Mouse (Mus musculus) hindbrain, embryonic 15.5 days (tissue): ENCODE results near the gene Hist2h3c2. TPM values are rescaled to one million over a fixed set of nuclear protein-coding genes. Genes with fewer than 3 reads are reported as not detected.
"Not testable (repeated sequence)": the region's sequence is repeated elsewhere in the genome, so short reads cannot be mapped to it uniquely, and the experiment has no call there.

Experiments
- ATAC-seq: fragments of 200-750 bp; cut with Nextera tagmentation; 2 replicates; pipeline ENCODE4 v1.8.0; 2017; ENCODE audit warnings: low read depth, moderate number of reproducible peaks, moderate TSS enrichment; ENCODE audit not compliant: low FRiP score
- H3K27ac ChIP-seq: fragments of 300-500 bp; sonication (generic); replicated peaks from 2 replicates; pipeline ENCODE4 v1.5.1; 2015; ENCODE audit warnings: mild to moderate bottlenecking, inconsistent platforms
- H3K27me3 ChIP-seq: fragments of 300-500 bp; sonication (generic); 2 replicates; pipeline ENCODE4 v1.6.1; 2015; ENCODE audit warnings: control low read depth, inconsistent platforms
- H3K36me3 ChIP-seq: fragments of 300-500 bp; sonication (generic); 2 replicates; pipeline ENCODE4 v1.6.1; 2015; ENCODE audit warnings: control low read depth, inconsistent platforms
- H3K4me1 ChIP-seq: fragments of 300-500 bp; sonication (generic); replicated peaks from 2 replicates; pipeline ENCODE4 v1.6.1; 2015; ENCODE audit warnings: control low read depth, inconsistent platforms
- H3K4me2 ChIP-seq: fragments of 300-500 bp; sonication (generic); 2 replicates; pipeline ENCODE4 v1.6.1; 2015; ENCODE audit warnings: moderate library complexity, mild to moderate bottlenecking, inconsistent platforms
- H3K4me3 ChIP-seq: fragments of 300-500 bp; sonication (generic); 2 replicates; pipeline ENCODE4 v1.5.1; 2015; ENCODE audit warnings: mild to moderate bottlenecking, inconsistent platforms
- H3K9ac ChIP-seq: fragments of 300-500 bp; sonication (generic); 2 replicates; pipeline ENCODE4 v1.6.1; 2015; ENCODE audit warnings: inconsistent platforms
- H3K9me3 ChIP-seq: fragments of 300-500 bp; sonication (generic); 2 replicates; pipeline ENCODE4 v1.6.1; 2016; ENCODE audit warnings: control low read depth, inconsistent platforms
- WGBS: fragments of 180-500 bp; shearing (Covaris S2); methylation state at CpG from one replicate; pipeline ENCODE4 v1.1.7; 2015; 5-methylcytosine and 5-hydroxymethylcytosine counted together
- polyA plus RNA-seq: library from polyadenylated mRNA; unstranded; fragments of >200 nt; fragmentation: Nextera tagmentation; extraction: Ambion mirVana; gene quantifications from 2 replicates; pipeline ENCODE4 v1.2.1, GENCODE M21; 2015

Gene Hist2h3c2
- polyA plus RNA-seq, 1 experiment from 2014 or later: 1.2 TPM

- peaks cover 33% of the 10 kb centered on the region for H3K4me1 ChIP-seq
- WGBS: 70% methylated on average over 9 of the region's 9 CpGs
- no peaks in the 10 kb centered on the region for H3K36me3 ChIP-seq
- H3K27ac ChIP-seq: peak overlapping the region; percentile 86
- no peaks in the 10 kb centered on the region for H3K9me3 ChIP-seq
- peak overlapping the region; percentile 56 for H3K4me2 ChIP-seq
- ATAC-seq: no peak
- peak overlapping the region; percentile 30 for H3K4me3 ChIP-seq
- peak overlapping the region; percentile 42; the same call in 1 of the 2 replicates for H3K9ac ChIP-seq
- no peaks in the 10 kb centered on the region for H3K27me3 ChIP-seq
Measured at GRCm38 (mm10) chr3:96240799-96241197, 1.9 kb upstream of the Hist2h3c2 start.

- Histone ChIP-seq H3K9ac (peak within 1 kb of the TSS; percentile 42), H3K4me3 (peak within 1 kb of the TSS; percentile 36), H3K4me1 (peaks cover 33% of the 10 kb centered on the region), H3K27ac (peak within 1 kb of the TSS; percentile 86), H3K4me2 (peak within 1 kb of the TSS; percentile 56)
- not testable (repeated sequence) for H3K9me3 ChIP-seq, H3K36me3 ChIP-seq, H3K27me3 ChIP-seq
- WGBS: 3% methylated on average over 38 of the region's 85 CpGs
- peak; percentile 93 for ATAC-seq
Measured at GRCm38 (mm10) chr3:96239949-96240798, 1.2 kb upstream of the Hist2h3c2 start, which contains the start of gene Hist2h2aa2. Gene Hist2h2aa2, minus strand, starts transcription at chr3:96240276.

GRCm38 (mm10) chr3:96237904-96238511, 919 bp downstream of the Hist2h3c2 start:
- 2% methylated on average over 12 of the region's 12 CpGs for WGBS
- Histone ChIP-seq H3K9ac (peak overlapping the region; percentile 38), H3K36me3 (no peaks in the 10 kb centered on the region), H3K27ac (no peak overlapping the region), H3K4me3 (peak overlapping the region; percentile 26), H3K4me2 (peak overlapping the region; percentile 51), H3K4me1 (peaks cover 22% of the 10 kb centered on the region), H3K9me3 (no peaks in the 10 kb centered on the region), H3K27me3 (no peaks in the 10 kb centered on the region)
- no peak for ATAC-seq

GRCm38 (mm10) chr3:96237335-96237903, 1.5 kb downstream of the Hist2h3c2 start:
- 31% methylated on average over 7 of the region's 7 CpGs for WGBS
- H3K27me3 ChIP-seq: no peaks in the 10 kb centered on the region
- no peak for ATAC-seq
- H3K36me3 ChIP-seq: no peaks in the 10 kb centered on the region
- H3K9ac ChIP-seq: 0 out of 2 replicates have a peak overlapping the region, but pooled peaks have one; percentile 19
- H3K4me2 ChIP-seq: peak overlapping the region; percentile 51
- peak overlapping the region; percentile 26 for H3K4me3 ChIP-seq
- no peak overlapping the region for H3K27ac ChIP-seq
- peaks cover 22% of the 10 kb centered on the region for H3K4me1 ChIP-seq
- H3K9me3 ChIP-seq: no peaks in the 10 kb centered on the region

GRCm38 (mm10) chr3:96236834-96237334, 2.0 kb downstream of the Hist2h3c2 start:
- Histone ChIP-seq H3K9ac (no peak overlapping the region), H3K4me3 (peak overlapping the region; percentile 26; the same call in 1 of the 2 replicates), H3K4me2 (peak overlapping the region; percentile 51), H3K36me3 (no peaks in the 10 kb centered on the region), H3K27ac (no peak overlapping the region), H3K9me3 (no peaks in the 10 kb centered on the region), H3K4me1 (peaks cover 22% of the 10 kb centered on the region), H3K27me3 (no peaks in the 10 kb centered on the region)
- WGBS: 92% methylated on average over 4 of the region's 4 CpGs
- no peak for ATAC-seq

GRCm38 (mm10) chr3:96235836-96236235, 3.1 kb downstream of the Hist2h3c2 start:
- H3K4me2 ChIP-seq: no peak overlapping the region
- no peak overlapping the region for H3K27ac ChIP-seq
- no peaks in the 10 kb centered on the region for H3K36me3 ChIP-seq
- ATAC-seq: no peak
- H3K27me3 ChIP-seq: no peaks in the 10 kb centered on the region
- no peak overlapping the region for H3K4me3 ChIP-seq
- H3K4me1 ChIP-seq: peaks cover 19% of the 10 kb centered on the region
- 70% methylated on average over 3 of the region's 3 CpGs for WGBS
- no peaks in the 10 kb centered on the region for H3K9me3 ChIP-seq
- no peak overlapping the region for H3K9ac ChIP-seq

GRCm38 (mm10) chr3:96234914-96235313, 4.0 kb downstream of the Hist2h3c2 start:
- H3K4me2 ChIP-seq: no peak overlapping the region
- no peak overlapping the region for H3K4me3 ChIP-seq
- no peak for ATAC-seq
- peaks cover 14% of the 10 kb centered on the region for H3K4me1 ChIP-seq
- H3K27me3 ChIP-seq: no peaks in the 10 kb centered on the region
- no peak overlapping the region for H3K27ac ChIP-seq
- H3K9ac ChIP-seq: no peak overlapping the region
- H3K9me3 ChIP-seq: no peaks in the 10 kb centered on the region
- H3K36me3 ChIP-seq: no peaks in the 10 kb centered on the region
- 94% methylated on average over 2 of the region's 2 CpGs for WGBS

- 59% methylated on average over 2 of the region's 2 CpGs for WGBS
Measured at GRCm38 (mm10) chr3:96231758-96232120, 7.2 kb downstream of the Hist2h3c2 start.

GRCm38 (mm10) chr3:96230910-96231757, 7.8 kb downstream of the Hist2h3c2 start:
- no peak overlapping the region for H3K4me3 ChIP-seq
- no peaks in the 10 kb centered on the region for H3K27me3 ChIP-seq
- no peaks in the 10 kb centered on the region for H3K4me1 ChIP-seq
- 69% methylated on average over 4 of the region's 4 CpGs for WGBS
- H3K9me3 ChIP-seq: no peaks in the 10 kb centered on the region
- ATAC-seq: no peak
- H3K9ac ChIP-seq: no peak overlapping the region
- H3K4me2 ChIP-seq: no peak overlapping the region
- H3K36me3 ChIP-seq: no peaks in the 10 kb centered on the region
- H3K27ac ChIP-seq: no peak overlapping the region

More at GRCm38 (mm10) chr3:96231758-96232120, 7.2 kb downstream of the Hist2h3c2 start:
- Histone ChIP-seq H3K9ac (no peak overlapping the region), H3K9me3 (no peaks in the 10 kb centered on the region), H3K36me3 (no peaks in the 10 kb centered on the region), H3K27me3 (no peaks in the 10 kb centered on the region), H3K4me2 (no peak overlapping the region), H3K27ac (no peak overlapping the region), H3K4me1 (no peaks in the 10 kb centered on the region), H3K4me3 (no peak overlapping the region)
- ATAC-seq: no peak

- Histone ChIP-seq H3K36me3 (no peaks in the 10 kb centered on the region), H3K4me3 (no peak overlapping the region), H3K27me3 (no peaks in the 10 kb centered on the region), H3K9me3 (no peaks in the 10 kb centered on the region), H3K9ac (no peak overlapping the region), H3K4me2 (no peak overlapping the region), H3K27ac (no peak overlapping the region), H3K4me1 (0 out of 2 replicates have a peak, but pooled peaks cover 2% of the 10 kb centered on the region)
- WGBS: 93% methylated on average over 2 of the region's 2 CpGs
- no peak for ATAC-seq
Measured at GRCm38 (mm10) chr3:96230404-96230803, 8.5 kb downstream of the Hist2h3c2 start.

GRCm38 (mm10) chr3:96228828-96229227, 10.1 kb downstream of the Hist2h3c2 start:
- 76% methylated on average over 2 of the region's 2 CpGs for WGBS
- Histone ChIP-seq H3K27ac (no peak overlapping the region), H3K9me3 (no peaks in the 10 kb centered on the region)

More at GRCm38 (mm10) chr3:96228828-96229227, 10.1 kb downstream of the Hist2h3c2 start:
- H3K27me3 ChIP-seq: no peaks in the 10 kb centered on the region
- H3K4me3 ChIP-seq: no peak overlapping the region
- H3K36me3 ChIP-seq: no peaks in the 10 kb centered on the region
- ATAC-seq: no peak
- H3K4me1 ChIP-seq: 0 out of 2 replicates have a peak, but pooled peaks cover 3% of the 10 kb centered on the region
- H3K4me2 ChIP-seq: no peak overlapping the region
- H3K9ac ChIP-seq: no peak overlapping the region
